Comparison of ENCODE assay signal across 8 mouse cellular contexts in genomic region chr15:97768192-97768591, GRCm38 (mm10). TPM values are rescaled to one million over a fixed set of nuclear protein-coding genes. Genes with fewer than 3 reads are reported as not detected.
DNase-seq lines count a peak whose midpoint lies in the region; ATAC-seq and TF ChIP-seq lines count a peak whose summit lies in the region.

No protein-coding gene starts in this region.

- ATAC-seq in hindbrain, embryonic 14.5 days (ENCODE audit: low FRiP score), result peak; percentile 12; the same call in 1 of the 2 replicates
- ATAC-seq in lung, embryonic 14.5 days (ENCODE audit: insufficient read depth), result peak; percentile 18

- H3K36me3 ChIP-seq in hindbrain, embryonic 14.5 days (replicated peaks; ENCODE audit: control insufficient read depth, insufficient read depth), result no peaks in the 10 kb centered on the region
- H3K36me3 ChIP-seq in lung, embryonic 14.5 days (ENCODE audit: insufficient read depth), result no peaks in the 10 kb centered on the region
- no peaks in the 10 kb centered on the region for H3K36me3 ChIP-seq in small intestine, adult 2 months (ENCODE audit: control insufficient read depth, insufficient read depth, low read length)

- H3K27ac ChIP-seq in left cerebral cortex, adult 2 months, result peak overlapping the region; percentile 95
- peak overlapping the region; percentile 55; the same call in 1 of the 2 replicates for H3K27ac ChIP-seq in cortical plate, adult 2 months (ENCODE audit: insufficient read depth, low read length)
- 0 out of 2 replicates have a peak overlapping the region, but pooled peaks have one; percentile 11 for H3K27ac ChIP-seq in hindbrain, embryonic 14.5 days
- peak overlapping the region; percentile 76; the same call in 1 of the 2 replicates for H3K27ac ChIP-seq in lung, embryonic 14.5 days (ENCODE audit: low read depth)
- H3K27ac ChIP-seq in small intestine, adult 2 months (ENCODE audit: insufficient read depth, low read depth, low read length), result peak overlapping the region; percentile 59

- no peaks in the 10 kb centered on the region for H3K9me3 ChIP-seq in hindbrain, embryonic 14.5 days (ENCODE audit: control insufficient read depth, low read length)
- H3K9me3 ChIP-seq in lung, embryonic 14.5 days (ENCODE audit: low read depth, low read length), result no peaks in the 10 kb centered on the region

- H3K4me2 ChIP-seq in hindbrain, embryonic 14.5 days (replicated peaks), result peak overlapping the region; percentile 83
- H3K4me2 ChIP-seq in lung, embryonic 14.5 days, result peak overlapping the region; percentile 78

- H3K4me3 ChIP-seq in left cerebral cortex, adult 2 months, result peak overlapping the region; percentile 60
- peak overlapping the region; percentile 61; the same call in 1 of the 2 replicates for H3K4me3 ChIP-seq in cortical plate, adult 2 months (ENCODE audit: insufficient read depth, low read length)
- peak overlapping the region; percentile 35 for H3K4me3 ChIP-seq in hindbrain, embryonic 14.5 days (replicated peaks; ENCODE audit: low read length)
- peak overlapping the region; percentile 42 for H3K4me3 ChIP-seq in lung, embryonic 14.5 days (ENCODE audit: low read depth, low read length)
- peak overlapping the region; percentile 70 for H3K4me3 ChIP-seq in small intestine, adult 2 months (ENCODE audit: low read depth, low read length)

- H3K9ac ChIP-seq in hindbrain, embryonic 14.5 days, result peak overlapping the region; percentile 52
- H3K9ac ChIP-seq in lung, embryonic 14.5 days, result peak overlapping the region; percentile 59

- no peak for TF ChIP-seq POLR2A in cortical plate, adult 2 months (IDR thresholded peaks at IDR 0.05; ENCODE audit: extremely low read depth, insufficient read depth, low read length)
- no peak for TF ChIP-seq POLR2A in small intestine, adult 2 months (IDR thresholded peaks at IDR 0.05; ENCODE audit: low read depth, low read length)

- no peak for DNase-seq in left cerebral cortex, adult 2 months (ENCODE audit: extremely low spot score in 1 of 2, low spot score in 2 of 2)
- no peak for DNase-seq in left cerebral cortex, adult 11 months (ENCODE audit: low spot score)
- peak; percentile 51 for DNase-seq in hindbrain, embryonic 14.5 days (ENCODE audit: low spot score)
- no peak for DNase-seq in lung, embryonic 14.5 days
- no peak for DNase-seq in layer of hippocampus, postnatal 25 days (ENCODE audit: extremely low spot score in 1 of 2, low spot score in 1 of 2)
- DNase-seq in gastrocnemius, postnatal 4 days (ENCODE audit: low spot score in 2 of 2), result no peak

- 0% methylated on average over 18 of the region's 18 CpGs for WGBS in hindbrain, embryonic 14.5 days
- 3% methylated on average over 18 of the region's 18 CpGs for WGBS in lung, embryonic 14.5 days
- WGBS in small intestine, adult 2 months, result 3% methylated on average over 18 of the region's 18 CpGs

- H3K27me3 ChIP-seq in hindbrain, embryonic 14.5 days (ENCODE audit: control insufficient read depth, insufficient read depth, low read length), result peaks cover 24% of the 10 kb centered on the region
- peaks cover 7% of the 10 kb centered on the region; the same call in 1 of the 2 replicates for H3K27me3 ChIP-seq in lung, embryonic 14.5 days (ENCODE audit: insufficient read depth, low read length)
- peaks cover 21% of the 10 kb centered on the region for H3K27me3 ChIP-seq in small intestine, adult 2 months (ENCODE audit: control insufficient read depth, insufficient read depth, low read length)

- H3K4me1 ChIP-seq in cortical plate, adult 2 months (ENCODE audit: control insufficient read depth, insufficient read depth, low read length), result no peaks in the 10 kb centered on the region
- H3K4me1 ChIP-seq in hindbrain, embryonic 14.5 days (replicated peaks; ENCODE audit: control insufficient read depth, insufficient read depth, low read length), result peaks cover 22% of the 10 kb centered on the region
- H3K4me1 ChIP-seq in lung, embryonic 14.5 days (ENCODE audit: insufficient read depth), result peaks cover 39% of the 10 kb centered on the region
- peaks cover 12% of the 10 kb centered on the region for H3K4me1 ChIP-seq in small intestine, adult 2 months (ENCODE audit: control insufficient read depth, insufficient read depth, insufficient read length, low read length)

- TF ChIP-seq CTCF in left cerebral cortex, adult 2 months (IDR thresholded peaks at IDR 0.05), result no peak
- TF ChIP-seq CTCF in cortical plate, adult 2 months (IDR thresholded peaks at IDR 0.05; ENCODE audit: extremely low read depth, insufficient read depth, low read length), result no peak
- 0 out of 2 replicates have a peak, but pooled peaks have one; percentile 31 for TF ChIP-seq CTCF in lung, embryonic 14.5 days (IDR thresholded peaks at IDR 0.05; ENCODE audit: low read depth)
- TF ChIP-seq CTCF in small intestine, adult 2 months (IDR thresholded peaks at IDR 0.05; ENCODE audit: extremely low read depth, insufficient read length, insufficient replicate concordance, low read depth, low read length), result no peak

- intact Hi-C loops in left cerebral cortex, adult 2 months (cut with DNase I), result no loop called here

RNA-seq across cellular contexts. Expression of gene Rapgef3, which starts 0.4 kb away (rescaled TPM):
- 10 to 100 TPM; 46.5 to 50.4 TPM for total RNA-seq in left cerebral cortex, adult 2 months (2021)
- 40.2 and 45.9 TPM in 2 replicates for polyA plus RNA-seq in cortical plate, adult 2 months (2012; rRNA removed)
- 7.3 and 9.6 TPM in 2 replicates for polyA plus RNA-seq in hindbrain, embryonic 14.5 days (2014; fragmentation: Nextera tagmentation; extraction: Ambion mirVana)
- polyA plus RNA-seq in lung, embryonic 14.5 days (2014; fragmentation: Nextera tagmentation; extraction: Ambion mirVana), result 14.3 and 17.5 TPM in 2 replicates
- polyA plus RNA-seq in small intestine, adult 2 months (2012; rRNA removed), result 11.3 and 17.1 TPM in 2 replicates
- total RNA-seq in layer of hippocampus, postnatal 25 days (2021), result 10 to 100 TPM; 36.3 to 40.3 TPM
- 10 to 100 TPM in 1 of 2 experiments, 1 to 10 TPM in 1; 9.4 to 11.0 TPM for total RNA-seq in gastrocnemius, postnatal 4 days (2021)

RNA-seq across cellular contexts. Expression of gene Slc48a1, which starts 10.1 kb away (rescaled TPM):
- 100 to 1,000 TPM; 157 to 161 TPM for total RNA-seq in left cerebral cortex, adult 2 months (2021)
- polyA plus RNA-seq in cortical plate, adult 2 months (2012; rRNA removed), result 140 and 155 TPM in 2 replicates
- 92.6 and 101 TPM in 2 replicates for polyA plus RNA-seq in hindbrain, embryonic 14.5 days (2014; fragmentation: Nextera tagmentation; extraction: Ambion mirVana)
- 25.3 and 32.7 TPM in 2 replicates for polyA plus RNA-seq in lung, embryonic 14.5 days (2014; fragmentation: Nextera tagmentation; extraction: Ambion mirVana)
- polyA plus RNA-seq in small intestine, adult 2 months (2012; rRNA removed), result 20.8 and 22.1 TPM in 2 replicates
- total RNA-seq in layer of hippocampus, postnatal 25 days (2021), result 100 to 1,000 TPM; 151 to 169 TPM
- 10 to 100 TPM; 32.6 to 35.4 TPM for total RNA-seq in gastrocnemius, postnatal 4 days (2021)

RNA-seq across cellular contexts. Expression of gene Endou, which starts 37.1 kb away (rescaled TPM):
- total RNA-seq in left cerebral cortex, adult 2 months (2021), result 1 to 10 TPM; 2.8 to 4.7 TPM
- polyA plus RNA-seq in cortical plate, adult 2 months (2012; rRNA removed), result 3.9 and 4.0 TPM in 2 replicates
- 0.20 and 0.31 TPM in 2 replicates for polyA plus RNA-seq in hindbrain, embryonic 14.5 days (2014; fragmentation: Nextera tagmentation; extraction: Ambion mirVana)
- 0.20 TPM in 1 of 2 replicates, not detected in the other for polyA plus RNA-seq in lung, embryonic 14.5 days (2014; fragmentation: Nextera tagmentation; extraction: Ambion mirVana)
- polyA plus RNA-seq in small intestine, adult 2 months (2012; rRNA removed), result 0.24 and 0.51 TPM in 2 replicates
- under 1 TPM; 0.59 to 0.71 TPM for total RNA-seq in layer of hippocampus, postnatal 25 days (2021)
- total RNA-seq in gastrocnemius, postnatal 4 days (2021), result under 1 TPM; 0.74 to 0.86 TPM

Comparison
In these comparisons a context has a peak if more than half of its experiments do, and no peak if none do; other contexts are left out.
1. H3K27ac ChIP-seq: peak in every context shown above with its lines; median percentile 95 in left cerebral cortex, adult 2 months; 76 in lung, embryonic 14.5 days; 59 in small intestine, adult 2 months; 55 in cortical plate, adult 2 months; 11 in hindbrain, embryonic 14.5 days.